Comparison of ENCODE assay signal across 11 mouse cellular contexts in genomic region chr11:70580358-70580720, GRCm38 (mm10). TPM values are rescaled to one million over a fixed set of nuclear protein-coding genes. Genes with fewer than 3 reads are reported as not detected.
DNase-seq lines count a peak whose midpoint lies in the region; ATAC-seq and TF ChIP-seq lines count a peak whose summit lies in the region.
"Had no signal": no experiment of that assay in that cellular context is flagged by ENCODE, and none has a peak within 500 bp of the region (broad histone marks: within the 10 kb centered on the region; RNA-seq: fewer than 3 reads in every experiment).

No protein-coding gene starts in this region.

- WGBS in liver, postnatal 0 days (ENCODE audit: insufficient replicate concordance): 35% methylated on average over 5 of the region's 5 CpGs

- no peaks in the 10 kb centered on the region for H3K36me3 ChIP-seq in ES-Bruce4 (ENCODE audit: control insufficient read depth, insufficient read depth, low read length, poor library complexity, severe bottlenecking)
- no peaks in the 10 kb centered on the region for H3K36me3 ChIP-seq in liver, postnatal 0 days (replicated peaks; ENCODE audit: insufficient read depth, low read length)

- ATAC-seq in liver, postnatal 0 days: peak; percentile 62; the same call in 1 of the 2 replicates
- ATAC-seq: Patski had no signal

- peaks cover 6% of the 10 kb centered on the region for H3K4me1 ChIP-seq in ES-Bruce4 (ENCODE audit: control insufficient read depth, insufficient read depth, low read length)
- H3K4me1 ChIP-seq in cortical plate, adult 2 months (ENCODE audit: control insufficient read depth, insufficient read depth, low read length): peaks cover 52% of the 10 kb centered on the region
- peaks cover 47% of the 10 kb centered on the region for H3K4me1 ChIP-seq in liver, postnatal 0 days (ENCODE audit: insufficient read depth)

- no peak for TF ChIP-seq EP300 in ES-Bruce4 (IDR thresholded peaks at IDR 0.05; ENCODE audit: insufficient read depth, low read depth, low read length)
- no peak for TF ChIP-seq EP300 in liver, postnatal 0 days (IDR thresholded peaks at IDR 0.05; ENCODE audit: low read depth)

- H3K9me3 ChIP-seq in ES-Bruce4 (replicated peaks; ENCODE audit: control insufficient read depth, insufficient read depth, low read length, poor library complexity, severe bottlenecking): no peaks in the 10 kb centered on the region
- H3K9me3 ChIP-seq in liver, postnatal 0 days (ENCODE audit: low read length): no peaks in the 10 kb centered on the region

- H3K27ac ChIP-seq in layer of hippocampus, adult 2 months: peak overlapping the region; percentile 88
- peak overlapping the region; percentile 12; the same call in 1 of the 2 replicates for H3K27ac ChIP-seq in ES-Bruce4 (ENCODE audit: insufficient read depth, low read length)
- peak overlapping the region; percentile 52; the same call in 1 of the 2 replicates for H3K27ac ChIP-seq in cortical plate, adult 2 months (ENCODE audit: insufficient read depth, low read length)
- H3K27ac ChIP-seq in liver, postnatal 0 days (ENCODE audit: low read depth): peak overlapping the region; percentile 17

- TF ChIP-seq POLR2A in ES-Bruce4 (IDR thresholded peaks at IDR 0.05; ENCODE audit: insufficient read depth, low read length): no peak
- TF ChIP-seq POLR2A in cortical plate, adult 2 months (IDR thresholded peaks at IDR 0.05; ENCODE audit: extremely low read depth, insufficient read depth, low read length): no peak

- no peak for TF ChIP-seq CTCF in layer of hippocampus, adult 2 months (conservative IDR thresholded peaks at IDR 0.05)
- TF ChIP-seq CTCF in ES-Bruce4 (IDR thresholded peaks at IDR 0.05; ENCODE audit: low read depth, low read length): no peak
- TF ChIP-seq CTCF in cortical plate, adult 2 months (IDR thresholded peaks at IDR 0.05; ENCODE audit: extremely low read depth, insufficient read depth, low read length): no peak
- TF ChIP-seq CTCF in liver, postnatal 0 days (IDR thresholded peaks at IDR 0.05; ENCODE audit: low read depth): no peak

- H3K4me2 ChIP-seq in liver, postnatal 0 days (ENCODE audit: low read depth, low read length): no peak overlapping the region

- no peak overlapping the region for H3K4me3 ChIP-seq in layer of hippocampus, adult 2 months
- H3K4me3 ChIP-seq in ES-Bruce4 (ENCODE audit: low read depth, low read length): no peak overlapping the region
- H3K4me3 ChIP-seq in cortical plate, adult 2 months (ENCODE audit: insufficient read depth, low read length): no peak overlapping the region
- H3K4me3 ChIP-seq in liver, postnatal 0 days (ENCODE audit: low read depth, low read length): no peak overlapping the region

- DNase-seq in layer of hippocampus, adult 2 months (ENCODE audit: low spot score in 2 of 2): no peak
- DNase-seq in layer of hippocampus, adult 11-12 months (ENCODE audit: low spot score): no peak
- DNase-seq in liver, postnatal 0 days: no peak
- no peak for DNase-seq in spleen, postnatal 4 days (ENCODE audit: low spot score in 2 of 2)
- DNase-seq in B cell, adult 2 months: no peak
- DNase-seq: gastrocnemius, postnatal 25 days; kidney, adult 11 months had no signal

- no peak overlapping the region for H3K9ac ChIP-seq in ES-Bruce4 (ENCODE audit: low read depth, poor library complexity, severe bottlenecking)
- H3K9ac ChIP-seq in liver, postnatal 0 days (replicated peaks): 0 out of 2 replicates have a peak overlapping the region, but pooled peaks have one; percentile 5

- no peaks in the 10 kb centered on the region for H3K27me3 ChIP-seq in ES-Bruce4 (ENCODE audit: control insufficient read depth, insufficient read depth, low read length, poor library complexity, severe bottlenecking)
- no peaks in the 10 kb centered on the region for H3K27me3 ChIP-seq in liver, postnatal 0 days (ENCODE audit: insufficient read depth, low read length)
- H3K27me3 ChIP-seq: Patski had no signal

RNA-seq across cellular contexts. Expression of gene Mink1, which starts 17.7 kb away (rescaled TPM):
- total RNA-seq in layer of hippocampus, adult 2 months (2021): 100 to 1,000 TPM; 505 to 510 TPM
- 25.2 and 31.8 TPM in 2 replicates for polyA plus RNA-seq in ES-Bruce4 (2011; ENCODE audit: insufficient read depth, insufficient read length, low read depth, missing spikeins)
- 318 and 325 TPM in 2 replicates for polyA plus RNA-seq in cortical plate, adult 2 months (2012; rRNA removed)
- polyA plus RNA-seq in liver, postnatal 0 days (2015; fragmentation: Nextera tagmentation; extraction: Ambion mirVana): 3.7 and 3.9 TPM in 2 replicates

RNA-seq across cellular contexts. Expression of gene 4930544D05Rik, which starts 35.3 kb away (rescaled TPM):
- under 1 TPM; 0.47 to 0.72 TPM for total RNA-seq in layer of hippocampus, adult 2 months (2021)
- polyA plus RNA-seq in ES-Bruce4 (2011; ENCODE audit: insufficient read depth, insufficient read length, low read depth, missing spikeins): not detected in 2 replicates
- polyA plus RNA-seq in cortical plate, adult 2 months (2012; rRNA removed): not detected in 2 replicates
- not detected in 2 replicates for polyA plus RNA-seq in liver, postnatal 0 days (2015; fragmentation: Nextera tagmentation; extraction: Ambion mirVana)
- total RNA-seq: gastrocnemius, postnatal 25 days; monocyte, adult 5-6 weeks had no signal
- polyA plus RNA-seq: Patski had no signal

RNA-seq across cellular contexts. Expression of gene Chrne, which starts 38.7 kb away (rescaled TPM):
- total RNA-seq in layer of hippocampus, adult 2 months (2021): not detected
- polyA plus RNA-seq in ES-Bruce4 (2011; ENCODE audit: insufficient read depth, insufficient read length, low read depth, missing spikeins): 0.56 TPM in 1 of 2 replicates, not detected in the other
- 0.19 and 0.27 TPM in 2 replicates for polyA plus RNA-seq in cortical plate, adult 2 months (2012; rRNA removed)
- polyA plus RNA-seq in liver, postnatal 0 days (2015; fragmentation: Nextera tagmentation; extraction: Ambion mirVana): 0.19 TPM in 1 of 2 replicates, not detected in the other
- polyA plus RNA-seq: Patski had no signal

RNA-seq across cellular contexts. Expression of gene Pld2, which starts 40.5 kb away (rescaled TPM):
- total RNA-seq in layer of hippocampus, adult 2 months (2021): 10 to 100 TPM; 17.7 to 19.2 TPM
- 7.3 and 8.3 TPM in 2 replicates for polyA plus RNA-seq in ES-Bruce4 (2011; ENCODE audit: insufficient read depth, insufficient read length, low read depth, missing spikeins)
- 21.4 and 24.4 TPM in 2 replicates for polyA plus RNA-seq in cortical plate, adult 2 months (2012; rRNA removed)
- 1.6 and 1.8 TPM in 2 replicates for polyA plus RNA-seq in liver, postnatal 0 days (2015; fragmentation: Nextera tagmentation; extraction: Ambion mirVana)

RNA-seq across cellular contexts. Expression of gene Gm40193, which starts 47.6 kb away (rescaled TPM):
- not detected for total RNA-seq in layer of hippocampus, adult 2 months (2021)
- not detected in 2 replicates for polyA plus RNA-seq in ES-Bruce4 (2011; ENCODE audit: insufficient read depth, insufficient read length, low read depth, missing spikeins)
- polyA plus RNA-seq in cortical plate, adult 2 months (2012; rRNA removed): not detected in 2 replicates
- not detected in 2 replicates for polyA plus RNA-seq in liver, postnatal 0 days (2015; fragmentation: Nextera tagmentation; extraction: Ambion mirVana)
- total RNA-seq: gastrocnemius, postnatal 25 days; monocyte, adult 5-6 weeks had no signal
- polyA plus RNA-seq: Patski had no signal

Comparison
In these comparisons a context has a peak if more than half of its experiments do, and no peak if none do; other contexts are left out.
1. H3K27ac ChIP-seq: peak in every context shown above with its lines; median percentile 88 in layer of hippocampus, adult 2 months; 52 in cortical plate, adult 2 months; 17 in liver, postnatal 0 days; 12 in ES-Bruce4.